Mouse (Mus musculus) cerebellum, postnatal 25 days (tissue): Measurements from ENCODE around the gene Ppdpf.

ENCODE experiments used
- DNase-seq, 2 experiments: peaks; one replicate each; pipeline ENCODE4 v3.0.0; 2021; ENCODE audit warnings: mixed read lengths in 2 of 2

Ppdpf gene

GRCm38 (mm10) chr2:181187121-181188000 lies at the start of gene Ppdpf:
Gene Ppdpf, plus strand, starts transcription at chr2:181187247.
- DNase-seq, result peak; percentile 87 to 89

GRCm38 (mm10) chr2:181139641-181140193 lies 47.3 kb upstream of the Ppdpf start:
- peak; percentile 86 to 89 for DNase-seq

GRCm38 (mm10) chr2:181142703-181143135 lies 44.3 kb upstream of the Ppdpf start:
- peak; percentile 55 to 66 for DNase-seq

GRCm38 (mm10) chr2:181143509-181144276 lies 43.4 kb upstream of the Ppdpf start:
- peak in 1 of 2 experiments; percentile 37 for DNase-seq

- no peak for DNase-seq
These were observed 42.4 kb upstream of the Ppdpf start for GRCm38 (mm10) chr2:181144675-181145074.

GRCm38 (mm10) chr2:181146976-181147545 lies 40.0 kb upstream of the Ppdpf start:
- peak in 1 of 2 experiments; percentile 47 for DNase-seq

GRCm38 (mm10) chr2:181147546-181148317 lies 39.3 kb upstream of the Ppdpf start:
- DNase-seq, result peak; percentile 65 to 76

GRCm38 (mm10) chr2:181148318-181148955 lies 38.6 kb upstream of the Ppdpf start:
- DNase-seq, result peak; percentile 64 to 75

- peak in 1 of 2 experiments; percentile 33 for DNase-seq
These were observed 36.8 kb upstream of the Ppdpf start for GRCm38 (mm10) chr2:181150281-181150680.

GRCm38 (mm10) chr2:181152701-181153100 lies 34.3 kb upstream of the Ppdpf start:
- peak; percentile 42 to 61 for DNase-seq

- peak in 1 of 2 experiments; percentile 15 for DNase-seq
These were observed 33.9 kb upstream of the Ppdpf start for GRCm38 (mm10) chr2:181153131-181153530.

- peak; percentile 65 to 80 for DNase-seq
These were observed 33.2 kb upstream of the Ppdpf start for GRCm38 (mm10) chr2:181153837-181154236.

GRCm38 (mm10) chr2:181154361-181154760 lies 32.7 kb upstream of the Ppdpf start:
- peak; percentile 27 to 51 for DNase-seq

GRCm38 (mm10) chr2:181154831-181155415 lies 32.1 kb upstream of the Ppdpf start:
- peak; percentile 37 to 51 for DNase-seq

- DNase-seq, result peak; percentile 84 to 85
These were observed 31.2 kb upstream of the Ppdpf start for GRCm38 (mm10) chr2:181155801-181156200.

- peak; percentile 91 to 92 for DNase-seq
These were observed 30.6 kb upstream of the Ppdpf start, which contains the start of gene Eef1a2 for GRCm38 (mm10) chr2:181156248-181157121. Gene Eef1a2, minus strand, starts transcription at chr2:181157014.

- no peak for DNase-seq
These were observed 29.9 kb upstream of the Ppdpf start for GRCm38 (mm10) chr2:181157180-181157579.

GRCm38 (mm10) chr2:181157716-181158302 lies 29.2 kb upstream of the Ppdpf start:
- DNase-seq, result peak; percentile 35 to 44

GRCm38 (mm10) chr2:181158471-181158870 lies 28.6 kb upstream of the Ppdpf start:
- DNase-seq, result peak in 1 of 2 experiments; percentile 35
